Mouse (Mus musculus) bone marrow, adult 2 months (tissue): ENCODE measurements around the gene C2cd4a. TPM values are rescaled to one million over a fixed set of nuclear protein-coding genes. Genes with fewer than 3 reads are reported as not detected.
A peak's percentile ranks its signal among the peaks of the same experiment; 100 is the strongest.

Experiments
- H3K27ac ChIP-seq: fragments of 200-500 bp; 2 replicates; pipeline ENCODE4 v1.5.1; 2012; ENCODE audit warnings: low read depth, mild to moderate bottlenecking, control low read depth, inconsistent platforms, low read length; ENCODE audit not compliant: control insufficient read depth, poor library complexity, insufficient read depth
- H3K4me1 ChIP-seq: fragments of 200-500 bp; 2 replicates; pipeline ENCODE4 v1.6.1; 2011; ENCODE audit warnings: low read length; ENCODE audit not compliant: control insufficient read depth, insufficient read depth
- H3K4me3 ChIP-seq: fragments of 200-500 bp; replicated peaks from 2 replicates; pipeline ENCODE3; 2011; ENCODE audit warnings: mild to moderate bottlenecking, low read depth, low read length, control low read depth; ENCODE audit not compliant: control insufficient read depth
- CTCF ChIP-seq: fragments of 200-500 bp; IDR thresholded peaks from 2 replicates; pipeline ENCODE4 v1.5.1; 2011; ENCODE audit warnings: low read length, control low read depth; ENCODE audit not compliant: control insufficient read depth, insufficient read depth
- POLR2A ChIP-seq: fragments of 200-500 bp; IDR thresholded peaks from 2 replicates; pipeline ENCODE4 v1.6.1; 2011; ENCODE audit warnings: low read depth, mild to moderate bottlenecking, control low read depth, low read length, borderline replicate concordance; ENCODE audit not compliant: control insufficient read depth
- WGBS: fragments of 180-500 bp; shearing (Covaris S2); methylation state at CpG from one replicate; pipeline ENCODE4 v1.1.7; 2018; 5-methylcytosine and 5-hydroxymethylcytosine counted together
- polyA plus RNA-seq: library from polyadenylated mRNA; stranded (reverse); fragments of >200 nt; gene quantifications from 2 replicates; pipeline ENCODE4 v1.2.4, GENCODE M21; 2011; ENCODE audit warnings: low replicate concordance; ENCODE audit not compliant: missing spikeins, insufficient read depth, insufficient read length

Gene C2cd4a
- polyA plus RNA-seq, 1 experiment, result not detected

DNA sequence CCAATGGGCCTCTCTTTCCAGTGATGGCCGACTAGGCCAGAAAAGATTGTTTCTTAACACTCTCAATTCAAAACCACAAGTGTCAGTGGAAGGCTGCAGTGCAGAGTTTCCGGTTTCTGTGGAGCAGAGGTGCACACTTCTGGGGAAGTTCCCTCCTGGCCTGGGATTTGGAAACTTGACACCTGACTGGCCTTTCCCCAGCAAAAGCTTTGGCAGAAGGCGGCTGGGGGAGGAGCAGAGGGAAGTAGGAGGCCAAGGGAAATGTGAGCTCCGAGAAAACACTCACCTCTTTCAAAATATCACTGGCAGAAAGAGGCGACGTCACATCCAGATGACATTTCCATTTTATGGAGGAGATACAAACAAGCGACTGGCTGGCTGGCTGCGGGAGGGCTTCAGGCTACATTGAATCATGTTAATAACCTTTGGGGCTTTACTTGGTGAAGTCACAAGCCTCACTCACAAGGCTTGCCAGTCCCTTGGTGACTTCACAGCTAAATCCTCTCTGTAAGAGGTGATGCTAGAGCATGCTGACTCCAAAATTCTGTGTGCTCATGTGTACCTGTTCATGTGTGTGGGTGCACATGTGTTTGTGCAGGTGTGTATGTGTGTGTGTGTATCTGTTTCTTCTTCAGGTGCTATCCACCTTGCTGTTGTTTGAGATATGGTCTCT lies 18.3 kb downstream of the C2cd4a start:
- no peak for TF ChIP-seq POLR2A
- TF ChIP-seq CTCF, result no peak
- Histone ChIP-seq H3K4me3 (no peak overlapping the region), H3K27ac (no peak overlapping the region), H3K4me1 (no peaks in the 10 kb centered on the region; the same call in 1 of the 2 replicates)
- 2% methylated on average over 8 of the region's 8 CpGs for WGBS

DNA sequence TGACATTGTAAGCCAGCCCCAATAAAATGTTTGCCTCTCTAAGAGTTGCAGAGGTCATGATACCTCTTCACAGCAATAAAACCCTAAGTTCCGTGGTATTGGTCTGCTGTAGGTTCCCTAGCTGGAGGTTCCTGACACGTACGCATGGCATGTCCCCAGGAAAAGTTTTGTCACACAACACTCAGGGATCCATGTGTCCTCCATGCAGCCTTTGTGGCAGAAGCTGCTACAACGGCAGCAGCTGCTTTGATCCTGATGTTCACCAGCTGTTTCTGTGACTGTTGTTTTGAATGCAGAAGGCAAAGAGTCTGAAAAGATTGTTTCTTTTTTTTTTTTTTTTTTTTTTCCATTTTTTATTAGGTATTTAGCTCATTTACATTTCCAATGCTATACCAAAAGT lies 19.0 kb downstream of the C2cd4a start:
- TF ChIP-seq CTCF (no peak), POLR2A (no peak)
- Histone ChIP-seq H3K4me1 (no peaks in the 10 kb centered on the region; the same call in 1 of the 2 replicates), H3K4me3 (no peak overlapping the region), H3K27ac (no peak overlapping the region)
- WGBS, result 67% methylated on average over 4 of the region's 4 CpGs

- no peak for TF ChIP-seq CTCF
- no peak for TF ChIP-seq POLR2A
- WGBS, result 68% methylated on average over 3 of the region's 3 CpGs
- no peak overlapping the region for H3K4me3 ChIP-seq
Measured at GRCm38 (mm10) chr9:67811116-67811515, 21.0 kb downstream of the C2cd4a start.

DNA sequence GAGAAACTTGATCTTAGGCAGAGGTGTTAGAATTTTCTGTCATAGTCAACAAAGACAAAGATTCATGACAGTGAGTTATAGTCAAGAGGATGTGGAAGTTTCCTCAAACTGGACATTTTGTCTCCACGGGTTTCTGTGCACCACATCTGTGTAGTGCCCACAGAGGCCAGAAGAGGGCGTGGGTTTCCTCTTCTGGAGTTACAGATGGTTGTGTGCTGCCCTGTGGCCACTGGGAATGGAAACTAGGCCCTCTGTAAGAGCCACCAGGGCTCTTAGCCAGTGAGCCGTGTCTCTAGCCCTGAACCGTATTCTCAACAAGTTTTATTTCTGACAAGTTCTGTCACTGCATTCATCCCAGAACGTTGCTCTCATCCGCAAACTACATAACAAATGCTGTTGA lies 21.6 kb downstream of the C2cd4a start:
- TF ChIP-seq POLR2A (no peak), CTCF (no peak)
- Histone ChIP-seq H3K4me3 (no peak overlapping the region), H3K4me1 (no peaks in the 10 kb centered on the region; the same call in 1 of the 2 replicates), H3K27ac (no peak overlapping the region)
- 67% methylated on average over 6 of the region's 6 CpGs for WGBS

More at GRCm38 (mm10) chr9:67811116-67811515, 21.0 kb downstream of the C2cd4a start:
- H3K4me1 ChIP-seq, result no peaks in the 10 kb centered on the region; the same call in 1 of the 2 replicates
- H3K27ac ChIP-seq, result no peak overlapping the region

GRCm38 (mm10) chr9:67807000-67807399 lies 25.1 kb downstream of the C2cd4a start:
- TF ChIP-seq CTCF, result no peak
- no peak for TF ChIP-seq POLR2A
- H3K4me1 ChIP-seq, result no peaks in the 10 kb centered on the region; the same call in 1 of the 2 replicates
- no peak overlapping the region for H3K27ac ChIP-seq
- WGBS, result 79% methylated on average over 5 of the region's 5 CpGs
- H3K4me3 ChIP-seq, result no peak overlapping the region

DNA sequence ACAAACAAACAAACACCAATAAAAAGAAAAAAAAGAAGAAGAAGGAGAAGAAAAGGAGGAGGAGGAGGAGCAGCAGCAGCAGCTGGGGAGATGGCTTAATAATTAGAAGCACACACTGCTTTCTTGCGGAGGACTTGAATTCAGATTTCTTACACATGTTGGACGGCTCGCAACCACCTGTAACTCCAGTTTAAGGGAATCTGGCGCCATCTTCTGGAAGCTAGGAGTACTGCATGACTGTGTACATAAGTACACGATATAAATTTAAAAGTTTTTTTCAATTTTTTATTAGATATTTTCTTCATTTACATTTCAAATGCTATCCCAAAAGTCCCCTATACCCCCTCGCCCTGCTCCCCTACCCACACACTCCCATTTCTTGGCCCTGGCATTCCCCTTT lies 29.9 kb downstream of the C2cd4a start:
- WGBS, result 22% methylated on average over 6 of the region's 6 CpGs

DNA sequence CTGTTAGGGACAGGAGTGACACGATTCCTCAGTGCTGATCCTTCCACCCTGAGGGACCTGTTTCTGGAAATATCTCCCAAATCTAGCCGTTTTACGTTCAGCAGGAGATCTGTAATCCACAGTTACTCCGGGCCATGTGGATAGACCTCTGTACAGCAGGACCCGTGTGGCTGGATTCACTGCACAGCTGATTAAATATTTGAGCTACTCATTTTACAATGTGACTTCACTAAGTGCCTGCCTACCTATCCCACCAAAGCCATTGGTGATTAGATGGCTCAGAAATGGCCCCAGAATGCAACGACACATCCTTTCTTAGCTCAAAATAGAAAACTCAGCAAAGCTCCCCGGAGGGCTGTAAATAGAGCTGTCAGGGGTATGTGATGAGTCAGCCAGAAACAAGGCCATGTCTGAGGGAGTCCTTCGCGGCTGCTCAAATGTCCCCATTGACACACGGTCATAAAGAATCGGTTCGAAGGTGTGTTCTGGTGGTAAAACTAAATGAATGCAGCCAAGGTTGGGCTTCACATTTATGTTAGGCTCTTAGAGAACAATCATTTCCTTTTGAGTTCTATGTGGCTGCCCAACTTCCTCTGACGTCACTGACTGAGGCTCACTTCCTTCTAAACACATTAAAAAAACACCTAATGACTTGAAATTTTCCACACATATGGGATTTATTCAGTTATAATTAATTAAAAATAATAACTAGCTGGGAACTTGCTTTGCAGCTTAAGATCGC lies 32.9 kb downstream of the C2cd4a start:
- no peaks in the 10 kb centered on the region for H3K4me1 ChIP-seq
- 46% methylated on average over 14 of the region's 14 CpGs for WGBS
- TF ChIP-seq CTCF, result no peak
- TF ChIP-seq POLR2A, result no peak

More for the DNA sequence above, 29.9 kb downstream of the C2cd4a start:
- no peaks in the 10 kb centered on the region for H3K4me1 ChIP-seq
- no peak overlapping the region for H3K27ac ChIP-seq
- TF ChIP-seq POLR2A (no peak), CTCF (peak; percentile 35; the same call in 1 of the 2 replicates)
- no peak overlapping the region for H3K4me3 ChIP-seq

GRCm38 (mm10) chr9:67795205-67795675 lies 36.9 kb downstream of the C2cd4a start:
- H3K4me3 ChIP-seq, result no peak overlapping the region
- WGBS, result 85% methylated on average over 14 of the region's 14 CpGs
- no peak overlapping the region for H3K27ac ChIP-seq
- H3K4me1 ChIP-seq, result no peaks in the 10 kb centered on the region
- TF ChIP-seq POLR2A (no peak), CTCF (no peak)

More for the DNA sequence above, 32.9 kb downstream of the C2cd4a start:
- H3K27ac ChIP-seq, result no peak overlapping the region
- no peak overlapping the region for H3K4me3 ChIP-seq
